Mouse (Mus musculus) stomach, postnatal 0 days (tissue): ENCODE data around the gene Gpn2.

Experiments
- CTCF ChIP-seq: IDR thresholded peaks from 2 replicates; pipeline ENCODE4 v1.5.1; 2016; ENCODE audit warnings: antibody characterized with exemption, low read depth, mild to moderate bottlenecking, moderate library complexity
- EP300 ChIP-seq: optimal IDR thresholded peaks from 2 replicates; pipeline ENCODE3; 2016; ENCODE audit warnings: antibody characterized with exemption

GRCm38 (mm10) chr4:133599571-133600073 lies 15.5 kb downstream of the Gpn2 start:
- no peak for TF ChIP-seq EP300
- no peak; the same call in 1 of the 2 replicates for TF ChIP-seq CTCF
